8 mouse cellular contexts compared by ENCODE assay signal in genomic region chr15:84829416-84829815, GRCm38 (mm10). TPM values are rescaled to one million over a fixed set of nuclear protein-coding genes. Genes with fewer than 3 reads are reported as not detected.
A peak's percentile ranks its signal among the peaks of the same experiment; 100 is the strongest.
DNase-seq lines count a peak whose midpoint lies in the region; ATAC-seq and TF ChIP-seq lines count a peak whose summit lies in the region.

No protein-coding gene starts in this region.

- peak; percentile 54; the same call in 1 of the 2 replicates for ATAC-seq in forebrain, embryonic 15.5 days (replicated peaks)
- ATAC-seq in lung, embryonic 15.5 days (ENCODE audit: borderline replicate concordance, extremely low read depth, low FRiP score, low TSS enrichment): peak; percentile 62; the same call in 1 of the 2 replicates

- H3K79me2 ChIP-seq in C2C12 (ENCODE audit: control insufficient read depth, insufficient read depth): no peaks in the 10 kb centered on the region

- WGBS in forebrain, embryonic 15.5 days: 19% methylated on average over 15 of the region's 15 CpGs
- 3% methylated on average over 15 of the region's 15 CpGs for WGBS in lung, embryonic 15.5 days

- no peaks in the 10 kb centered on the region for H3K36me3 ChIP-seq in C2C12 (ENCODE audit: control insufficient read depth, insufficient read depth)
- H3K36me3 ChIP-seq in forebrain, embryonic 15.5 days: no peaks in the 10 kb centered on the region
- H3K36me3 ChIP-seq in lung, embryonic 15.5 days: no peaks in the 10 kb centered on the region

- H3K4me2 ChIP-seq in forebrain, embryonic 15.5 days (replicated peaks): no peak overlapping the region
- no peak overlapping the region for H3K4me2 ChIP-seq in lung, embryonic 15.5 days

- H3K4me3 ChIP-seq in C2C12 (ENCODE audit: insufficient read depth, poor library complexity, severe bottlenecking): no peak overlapping the region
- no peak overlapping the region for H3K4me3 ChIP-seq in forebrain, embryonic 15.5 days
- H3K4me3 ChIP-seq in lung, embryonic 15.5 days: no peak overlapping the region

- intact Hi-C loops in heart, postnatal 25 days (cut with DNase I): loop anchor here (1.0 kb wide), 1 partner anchor 28 kb away; no protein-coding TSS in a partner anchor

- no peaks in the 10 kb centered on the region for H3K79me3 ChIP-seq in C2C12 (ENCODE audit: low read depth)

- H3K9ac ChIP-seq in forebrain, embryonic 15.5 days (replicated peaks): no peak overlapping the region
- no peak overlapping the region for H3K9ac ChIP-seq in lung, embryonic 15.5 days

- H3ac ChIP-seq in C2C12 (ENCODE audit: control insufficient read depth, insufficient read length, low read depth): no peak overlapping the region

- peak; percentile 59 for DNase-seq in adrenal gland, adult 8-10 months
- peak; percentile 23 for DNase-seq in heart, postnatal 25 days (ENCODE audit: low spot score)
- peak; percentile 96 for DNase-seq in kidney, postnatal 4 days
- DNase-seq in ovary, postnatal 36 days (ENCODE audit: low spot score): peak; percentile 85
- peak; percentile 82 for DNase-seq in thymus, postnatal 25 days

- peaks cover 52% of the 10 kb centered on the region for H3K4me1 ChIP-seq in forebrain, embryonic 15.5 days
- no peaks in the 10 kb centered on the region for H3K4me1 ChIP-seq in lung, embryonic 15.5 days

- no peaks in the 10 kb centered on the region for H3K9me3 ChIP-seq in forebrain, embryonic 15.5 days
- no peaks in the 10 kb centered on the region for H3K9me3 ChIP-seq in lung, embryonic 15.5 days

- no peak for TF ChIP-seq CTCF in C2C12 (IDR thresholded peaks at IDR 0.05; ENCODE audit: control insufficient read depth, insufficient read depth, insufficient read length)

- peak overlapping the region; percentile 14; the same call in 1 of the 2 replicates for H3K27ac ChIP-seq in forebrain, embryonic 15.5 days (replicated peaks)
- H3K27ac ChIP-seq in lung, embryonic 15.5 days: no peak overlapping the region

- peaks cover 4% of the 10 kb centered on the region for H3K27me3 ChIP-seq in C2C12 (ENCODE audit: control insufficient read depth, insufficient read depth, insufficient read length)
- H3K27me3 ChIP-seq in forebrain, embryonic 15.5 days: no peaks in the 10 kb centered on the region
- H3K27me3 ChIP-seq in lung, embryonic 15.5 days: no peaks in the 10 kb centered on the region

TF ChIP-seq in C2C12, 6 proteins besides CTCF, POLR2A, EP300 and RAD21:
- TF ChIP-seq MAX (IDR thresholded peaks at IDR 0.05) (peak; percentile 100), FOSL1 (IDR thresholded peaks at IDR 0.05; ENCODE audit: insufficient read depth, low read length, poor library complexity, severe bottlenecking) (no peak)

RNA-seq across cellular contexts. Expression of gene Phf21b, which starts 26.4 kb away (rescaled TPM):
- 0.26 TPM for polyA plus RNA-seq in C2C12 (2012; fragmentation: generic; extraction: Trizol)
- total RNA-seq in adrenal gland, adult 8-10 months (2022): 1 to 10 TPM; 4.4 to 5.7 (median 4.9) TPM
- 11.0 and 13.0 TPM in 2 replicates for polyA plus RNA-seq in forebrain, embryonic 15.5 days (2015; fragmentation: Nextera tagmentation; extraction: Ambion mirVana)
- total RNA-seq in heart, postnatal 25 days (2021): 1 to 10 TPM; 1.7 to 2.4 TPM
- polyA plus RNA-seq in lung, embryonic 15.5 days (2015; fragmentation: Nextera tagmentation; extraction: Ambion mirVana): 0.24 and 0.67 TPM in 2 replicates

Comparison
In these comparisons a context has a peak if more than half of its experiments do, and no peak if none do; other contexts are left out.
1. DNase-seq: peak in every context shown above with its lines; median percentile 96 in kidney, postnatal 4 days; 85 in ovary, postnatal 36 days; 82 in thymus, postnatal 25 days; 59 in adrenal gland, adult 8-10 months; 23 in heart, postnatal 25 days.